Mouse (Mus musculus): ENCODE results near the gene Bpifc. TPM values are rescaled to one million over a fixed set of nuclear protein-coding genes. Genes with fewer than 3 reads are reported as not detected.

Bpifc gene
- polyA plus RNA-seq, 1 experiment: not detected

- TF ChIP-seq SRF (IDR thresholded peaks at IDR 0.05; ENCODE audit: control insufficient read depth, insufficient read length, low read depth) (no peak), POLR2AphosphoS2 (IDR thresholded peaks at IDR 0.05; ENCODE audit: insufficient read length, low read depth) (no peak), TCF12 (IDR thresholded peaks at IDR 0.05; ENCODE audit: insufficient read depth, poor library complexity, severe bottlenecking) (no peak), MYOD1 (IDR thresholded peaks at IDR 0.05; ENCODE audit: control insufficient read depth in 1 of 3, insufficient read length in 2 of 3, low read depth in 2 of 3) (no peak), E2F4 (IDR thresholded peaks at IDR 0.05; ENCODE audit: insufficient read depth) (no peak), MYOG (IDR thresholded peaks at IDR 0.05; ENCODE audit: control insufficient read depth in 1 of 3, insufficient read depth in 1 of 3, insufficient read length in 2 of 3, low read depth in 2 of 3) (no peak), REST (IDR thresholded peaks at IDR 0.05; ENCODE audit: insufficient read depth, insufficient read length) (no peak), USF1 (IDR thresholded peaks at IDR 0.05; ENCODE audit: low read depth) (no peak), MAX (IDR thresholded peaks at IDR 0.05; ENCODE audit: low read depth) (no peak), CEBPB (IDR thresholded peaks at IDR 0.05; ENCODE audit: insufficient read depth, poor library complexity, severe bottlenecking) (no peak), TCF3 (IDR thresholded peaks at IDR 0.05; ENCODE audit: insufficient read length, low read depth) (no peak), POLR2A (IDR thresholded peaks at IDR 0.05; ENCODE audit: insufficient read length, low read depth) (no peak)
Measured at GRCm38 (mm10) chr10:86021408-86021748, 9.7 kb upstream of the Bpifc start.

DNA sequence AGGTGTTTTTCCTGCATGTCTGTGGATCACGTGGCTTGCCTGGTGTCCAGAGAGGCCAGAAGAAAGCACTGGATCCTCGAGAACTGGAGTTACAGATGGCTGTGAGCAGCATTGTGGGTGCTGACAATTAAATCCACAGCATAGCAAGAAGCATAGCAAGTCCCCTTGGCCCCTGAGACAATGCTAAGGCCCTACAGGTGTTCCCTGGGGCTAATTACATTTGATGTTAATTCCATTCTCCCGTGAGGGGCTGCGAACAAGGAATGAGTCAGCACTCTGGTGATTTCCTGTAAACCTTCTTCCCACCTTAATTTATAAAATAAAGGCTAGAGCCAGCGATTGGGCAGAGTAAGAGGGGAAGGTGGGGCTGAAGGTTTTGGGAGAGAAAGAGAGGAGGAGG lies 7.1 kb upstream of the Bpifc start:
- TF ChIP-seq CEBPB (IDR thresholded peaks at IDR 0.05; ENCODE audit: insufficient read depth, poor library complexity, severe bottlenecking) (no peak), SRF (IDR thresholded peaks at IDR 0.05; ENCODE audit: control insufficient read depth, insufficient read length, low read depth) (no peak), TCF3 (IDR thresholded peaks at IDR 0.05; ENCODE audit: insufficient read length, low read depth) (no peak), E2F4 (IDR thresholded peaks at IDR 0.05; ENCODE audit: insufficient read depth) (no peak), MAX (IDR thresholded peaks at IDR 0.05; ENCODE audit: low read depth) (no peak), MYOG (IDR thresholded peaks at IDR 0.05; ENCODE audit: control insufficient read depth in 1 of 3, insufficient read depth in 1 of 3, insufficient read length in 2 of 3, low read depth in 2 of 3) (no peak), MYOD1 (IDR thresholded peaks at IDR 0.05; ENCODE audit: control insufficient read depth in 1 of 3, insufficient read length in 2 of 3, low read depth in 2 of 3) (no peak), USF1 (IDR thresholded peaks at IDR 0.05; ENCODE audit: low read depth) (no peak), REST (IDR thresholded peaks at IDR 0.05; ENCODE audit: insufficient read depth, insufficient read length) (no peak), POLR2A (IDR thresholded peaks at IDR 0.05; ENCODE audit: insufficient read length, low read depth) (no peak), POLR2AphosphoS2 (IDR thresholded peaks at IDR 0.05; ENCODE audit: insufficient read length, low read depth) (no peak), TCF12 (IDR thresholded peaks at IDR 0.05; ENCODE audit: insufficient read depth, poor library complexity, severe bottlenecking) (no peak)
- Histone ChIP-seq H3ac (ENCODE audit: control insufficient read depth, insufficient read length) (no peak overlapping the region), H3K4me2 (ENCODE audit: low read depth) (no peak overlapping the region), H3K36me3 (ENCODE audit: control insufficient read depth, insufficient read depth) (no peaks in the 10 kb centered on the region), H3K4me3 (no peak overlapping the region), H3K79me2 (ENCODE audit: control insufficient read depth, insufficient read depth) (peaks cover 6% of the 10 kb centered on the region), H3K27me3 (ENCODE audit: control insufficient read depth, insufficient read depth, insufficient read length) (peaks cover 11% of the 10 kb centered on the region)

More at GRCm38 (mm10) chr10:86021408-86021748, 9.7 kb upstream of the Bpifc start:
- peaks cover 10% of the 10 kb centered on the region for H3K27me3 ChIP-seq (ENCODE audit: control insufficient read depth, insufficient read depth, insufficient read length)
- H3K36me3 ChIP-seq (ENCODE audit: control insufficient read depth, insufficient read depth): no peaks in the 10 kb centered on the region
- peak overlapping the region; percentile 10 for H3ac ChIP-seq (ENCODE audit: control insufficient read depth, insufficient read length)
- peak overlapping the region; percentile 31 for H3K4me3 ChIP-seq
- peaks cover 6% of the 10 kb centered on the region for H3K79me2 ChIP-seq (ENCODE audit: control insufficient read depth, insufficient read depth)
- peak overlapping the region; percentile 49 for H3K4me2 ChIP-seq (ENCODE audit: low read depth)

GRCm38 (mm10) chr10:86017781-86018180 lies 6.1 kb upstream of the Bpifc start:
- no peak for TF ChIP-seq MYOD1 (IDR thresholded peaks at IDR 0.05; ENCODE audit: control insufficient read depth in 1 of 3, insufficient read length in 2 of 3, low read depth in 2 of 3)
- TF ChIP-seq MAX (IDR thresholded peaks at IDR 0.05; ENCODE audit: low read depth): no peak
- no peak for TF ChIP-seq REST (IDR thresholded peaks at IDR 0.05; ENCODE audit: insufficient read depth, insufficient read length)
- TF ChIP-seq TCF3 (IDR thresholded peaks at IDR 0.05; ENCODE audit: insufficient read length, low read depth): no peak
- TF ChIP-seq POLR2A (IDR thresholded peaks at IDR 0.05; ENCODE audit: insufficient read length, low read depth): no peak
- no peak for TF ChIP-seq USF1 (IDR thresholded peaks at IDR 0.05; ENCODE audit: low read depth)
- TF ChIP-seq TCF12 (IDR thresholded peaks at IDR 0.05; ENCODE audit: insufficient read depth, poor library complexity, severe bottlenecking): no peak
- no peak for TF ChIP-seq SRF (IDR thresholded peaks at IDR 0.05; ENCODE audit: control insufficient read depth, insufficient read length, low read depth)
- no peak for TF ChIP-seq CEBPB (IDR thresholded peaks at IDR 0.05; ENCODE audit: insufficient read depth, poor library complexity, severe bottlenecking)
- TF ChIP-seq POLR2AphosphoS2 (IDR thresholded peaks at IDR 0.05; ENCODE audit: insufficient read length, low read depth): no peak
- TF ChIP-seq E2F4 (IDR thresholded peaks at IDR 0.05; ENCODE audit: insufficient read depth): no peak
- no peak for TF ChIP-seq MYOG (IDR thresholded peaks at IDR 0.05; ENCODE audit: control insufficient read depth in 1 of 3, insufficient read depth in 1 of 3, insufficient read length in 2 of 3, low read depth in 2 of 3)
- H3K4me2 ChIP-seq (ENCODE audit: low read depth): no peak overlapping the region
- peaks cover 3% of the 10 kb centered on the region for H3K79me2 ChIP-seq (ENCODE audit: control insufficient read depth, insufficient read depth)
- H3K4me3 ChIP-seq: no peak overlapping the region
- H3K27me3 ChIP-seq (ENCODE audit: control insufficient read depth, insufficient read depth, insufficient read length): peaks cover 11% of the 10 kb centered on the region
- no peaks in the 10 kb centered on the region for H3K36me3 ChIP-seq (ENCODE audit: control insufficient read depth, insufficient read depth)
- H3ac ChIP-seq (ENCODE audit: control insufficient read depth, insufficient read length): no peak overlapping the region

- H3ac ChIP-seq (ENCODE audit: control insufficient read depth, insufficient read length): no peak overlapping the region
- TF ChIP-seq SRF (IDR thresholded peaks at IDR 0.05; ENCODE audit: control insufficient read depth, insufficient read length, low read depth): no peak
- H3K36me3 ChIP-seq (ENCODE audit: control insufficient read depth, insufficient read depth): no peaks in the 10 kb centered on the region
- H3K4me3 ChIP-seq: no peak overlapping the region
- H3K27me3 ChIP-seq (ENCODE audit: control insufficient read depth, insufficient read depth, insufficient read length): no peaks in the 10 kb centered on the region
- no peak overlapping the region for H3K4me2 ChIP-seq (ENCODE audit: low read depth)
- no peaks in the 10 kb centered on the region for H3K79me2 ChIP-seq (ENCODE audit: control insufficient read depth, insufficient read depth)
Measured at GRCm38 (mm10) chr10:86011172-86011571, 523 bp downstream of the Bpifc start.

GRCm38 (mm10) chr10:86010636-86011035 lies 1.1 kb downstream of the Bpifc start:
- no peaks in the 10 kb centered on the region for H3K27me3 ChIP-seq (ENCODE audit: control insufficient read depth, insufficient read depth, insufficient read length)
- H3K4me3 ChIP-seq: no peak overlapping the region
- TF ChIP-seq TCF3 (IDR thresholded peaks at IDR 0.05; ENCODE audit: insufficient read length, low read depth) (no peak), USF1 (IDR thresholded peaks at IDR 0.05; ENCODE audit: low read depth) (no peak), POLR2A (IDR thresholded peaks at IDR 0.05; ENCODE audit: insufficient read length, low read depth) (no peak), E2F4 (IDR thresholded peaks at IDR 0.05; ENCODE audit: insufficient read depth) (no peak), TCF12 (IDR thresholded peaks at IDR 0.05; ENCODE audit: insufficient read depth, poor library complexity, severe bottlenecking) (no peak), REST (IDR thresholded peaks at IDR 0.05; ENCODE audit: insufficient read depth, insufficient read length) (no peak), CEBPB (IDR thresholded peaks at IDR 0.05; ENCODE audit: insufficient read depth, poor library complexity, severe bottlenecking) (no peak), SRF (IDR thresholded peaks at IDR 0.05; ENCODE audit: control insufficient read depth, insufficient read length, low read depth) (no peak), MYOD1 (IDR thresholded peaks at IDR 0.05; ENCODE audit: control insufficient read depth in 1 of 3, insufficient read length in 2 of 3, low read depth in 2 of 3) (no peak), MAX (IDR thresholded peaks at IDR 0.05; ENCODE audit: low read depth) (no peak), MYOG (IDR thresholded peaks at IDR 0.05; ENCODE audit: control insufficient read depth in 1 of 3, insufficient read depth in 1 of 3, insufficient read length in 2 of 3, low read depth in 2 of 3) (no peak), POLR2AphosphoS2 (IDR thresholded peaks at IDR 0.05; ENCODE audit: insufficient read length, low read depth) (no peak)
- H3K4me2 ChIP-seq (ENCODE audit: low read depth): no peak overlapping the region
- no peak overlapping the region for H3ac ChIP-seq (ENCODE audit: control insufficient read depth, insufficient read length)
- no peaks in the 10 kb centered on the region for H3K79me2 ChIP-seq (ENCODE audit: control insufficient read depth, insufficient read depth)
- no peaks in the 10 kb centered on the region for H3K36me3 ChIP-seq (ENCODE audit: control insufficient read depth, insufficient read depth)
